Mouse (Mus musculus) cerebellum, adult 2 months (tissue): ENCODE measurements around the gene Coil.

Experiments used
- CTCF ChIP-seq: fragments of 200-500 bp; IDR thresholded peaks from 2 replicates; pipeline ENCODE4 v1.5.1; 2011; ENCODE audit warnings: low read depth, mild to moderate bottlenecking, control low read depth, low read length, moderate library complexity, borderline replicate concordance; ENCODE audit not compliant: insufficient read depth
- POLR2A ChIP-seq: fragments of 200-500 bp; IDR thresholded peaks from 2 replicates; pipeline ENCODE4 v1.6.1; 2011; ENCODE audit warnings: low read length, control low read depth, borderline replicate concordance; ENCODE audit not compliant: insufficient read depth

DNA sequence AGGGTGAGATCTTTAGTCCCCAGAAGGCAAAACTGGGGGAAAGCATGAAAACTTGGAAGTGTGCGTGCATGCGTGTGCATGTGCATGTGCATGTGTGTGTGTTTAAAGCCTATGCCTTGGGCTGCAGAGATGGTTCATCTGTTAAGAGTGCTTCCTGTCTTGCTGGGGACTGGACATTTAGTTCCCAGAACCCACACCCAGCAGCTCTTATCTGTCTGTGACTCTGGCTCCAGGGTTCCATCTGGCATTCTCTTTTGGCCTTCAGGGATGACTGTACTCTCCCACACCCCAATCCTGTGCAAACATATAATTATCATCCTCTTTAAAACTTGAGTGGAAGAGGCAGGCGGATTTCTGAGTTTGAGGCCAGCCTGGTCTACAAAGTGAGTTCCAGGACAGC, 56.1 kb downstream of the Coil start:
- TF ChIP-seq POLR2A (no peak), CTCF (no peak)
